Mouse (Mus musculus): ENCODE measurements around the gene Chst12. TPM values are rescaled to one million over a fixed set of nuclear protein-coding genes. Genes with fewer than 3 reads are reported as not detected.

Chst12 gene
- polyA plus RNA-seq, 1 experiment from 2014 or later: 19.9 TPM

DNA sequence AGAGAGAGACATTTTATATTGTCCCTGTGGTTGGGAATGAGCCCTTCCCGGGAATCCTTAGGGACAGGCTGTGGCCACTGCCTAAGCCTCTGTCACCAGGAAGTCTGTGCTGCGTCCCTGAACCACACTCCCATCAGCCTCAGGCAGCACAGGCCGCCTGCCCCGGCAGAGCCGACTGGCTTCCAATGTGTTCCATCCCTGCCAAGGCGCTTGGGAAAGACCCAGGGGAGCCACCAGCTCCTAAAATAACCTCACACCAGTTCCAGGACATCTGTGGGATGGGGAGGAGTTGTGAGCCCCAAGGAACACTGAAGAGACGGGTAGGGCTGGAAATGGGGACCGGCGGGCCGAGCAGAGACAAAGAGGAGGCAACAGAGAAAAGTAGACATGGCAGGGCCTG is 66.3 kb downstream of the Chst12 start:
- ATAC-seq: peak; percentile 36; the same call in 1 of the 2 replicates
- 52% methylated on average over 10 of the region's 10 CpGs for WGBS

DNA sequence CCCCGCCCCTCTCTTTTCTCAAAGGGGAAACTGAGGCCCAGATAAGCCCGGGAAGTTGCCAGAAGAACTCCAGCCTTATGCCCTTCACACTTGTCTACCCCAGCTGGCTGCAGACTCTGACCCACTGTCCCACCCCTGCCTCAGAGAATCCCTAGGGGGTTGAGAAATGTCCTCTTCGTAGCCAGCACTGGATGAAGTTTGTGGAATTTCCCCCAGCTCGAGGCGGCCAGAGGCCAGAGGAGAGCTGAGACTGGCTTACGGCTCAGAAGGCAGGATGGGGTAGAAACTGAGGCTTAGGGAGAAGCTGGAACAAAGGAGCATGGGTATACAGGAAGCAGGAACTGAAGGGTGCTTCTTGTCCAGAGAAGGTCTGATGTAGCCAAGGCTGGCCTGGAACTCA is 67.3 kb downstream of the Chst12 start:
- Histone ChIP-seq H3K4me3 (ENCODE audit: low read depth, low read length) (no peak overlapping the region), H3K36me3 (ENCODE audit: insufficient read depth, low read length) (no peaks in the 10 kb centered on the region), H3K4me2 (replicated peaks; ENCODE audit: low read depth, low read length) (no peak overlapping the region), H3K27ac (ENCODE audit: low read length) (no peak overlapping the region), H3K9ac (replicated peaks; ENCODE audit: low read depth) (no peak overlapping the region), H3K27me3 (replicated peaks; ENCODE audit: insufficient read depth, low read length) (no peaks in the 10 kb centered on the region), H3K4me1 (ENCODE audit: insufficient read depth, low read depth, low read length) (peaks cover 3% of the 10 kb centered on the region; the same call in 1 of the 2 replicates), H3K9me3 (ENCODE audit: low read length) (no peaks in the 10 kb centered on the region)
- 58% methylated on average over 6 of the region's 6 CpGs for WGBS
- TF ChIP-seq EP300 (IDR thresholded peaks at IDR 0.05): no peak
- TF ChIP-seq CTCF (IDR thresholded peaks at IDR 0.05): no peak
- ATAC-seq (peak; percentile 45), DNase-seq (ENCODE audit: low spot score) (no peak)

More for the DNA sequence above, 66.3 kb downstream of the Chst12 start:
- DNase-seq (ENCODE audit: low spot score): no peak
- no peak overlapping the region for H3K4me2 ChIP-seq (replicated peaks; ENCODE audit: low read depth, low read length)
- TF ChIP-seq EP300 (IDR thresholded peaks at IDR 0.05): no peak
- no peak for TF ChIP-seq CTCF (IDR thresholded peaks at IDR 0.05)
- H3K9ac ChIP-seq (replicated peaks; ENCODE audit: low read depth): no peak overlapping the region
- H3K9me3 ChIP-seq (ENCODE audit: low read length): no peaks in the 10 kb centered on the region
- no peaks in the 10 kb centered on the region for H3K27me3 ChIP-seq (replicated peaks; ENCODE audit: insufficient read depth, low read length)
- H3K36me3 ChIP-seq (ENCODE audit: insufficient read depth, low read length): no peaks in the 10 kb centered on the region
- peaks cover 3% of the 10 kb centered on the region; the same call in 1 of the 2 replicates for H3K4me1 ChIP-seq (ENCODE audit: insufficient read depth, low read depth, low read length)
- no peak overlapping the region for H3K4me3 ChIP-seq (ENCODE audit: low read depth, low read length)
- H3K27ac ChIP-seq (ENCODE audit: low read length): no peak overlapping the region

Other genes starting within 250 kb of the Chst12 start
- gene Mad1l1, start 184.0 kb upstream of the Chst12 start, polyA plus RNA-seq (2015; fragmentation: Nextera tagmentation; extraction: Ambion mirVana): 18.4 and 19.0 TPM in 2 replicates
- gene Nudt1, start 183.9 kb upstream of the Chst12 start, polyA plus RNA-seq (2015; fragmentation: Nextera tagmentation; extraction: Ambion mirVana): 17.9 and 19.4 TPM in 2 replicates
- 9.8 and 11.7 TPM in 2 replicates for gene Mrm2, start 173.7 kb upstream of the Chst12 start, polyA plus RNA-seq (2015; fragmentation: Nextera tagmentation; extraction: Ambion mirVana)
- 16.7 and 17.1 TPM in 2 replicates for gene Snx8, start 116.3 kb upstream of the Chst12 start, polyA plus RNA-seq (2015; fragmentation: Nextera tagmentation; extraction: Ambion mirVana)
- gene Eif3b, start 86.2 kb upstream of the Chst12 start, polyA plus RNA-seq (2015; fragmentation: Nextera tagmentation; extraction: Ambion mirVana): 69.8 and 81.5 TPM in 2 replicates
- not detected in 2 replicates for gene Gm4869, start 59.9 kb upstream of the Chst12 start, polyA plus RNA-seq (2015; fragmentation: Nextera tagmentation; extraction: Ambion mirVana)
- gene Grifin, start 59.5 kb downstream of the Chst12 start, polyA plus RNA-seq (2015; fragmentation: Nextera tagmentation; extraction: Ambion mirVana): not detected in 2 replicates
- 23.1 and 25.5 TPM in 2 replicates for gene Lfng, start 101.8 kb downstream of the Chst12 start, polyA plus RNA-seq (2015; fragmentation: Nextera tagmentation; extraction: Ambion mirVana)
- 18.2 and 19.8 TPM in 2 replicates for gene Ttyh3, start 143.5 kb downstream of the Chst12 start, polyA plus RNA-seq (2015; fragmentation: Nextera tagmentation; extraction: Ambion mirVana)
- gene Iqce, start 196.8 kb downstream of the Chst12 start, polyA plus RNA-seq (2015; fragmentation: Nextera tagmentation; extraction: Ambion mirVana): 10.3 and 11.0 TPM in 2 replicates
- gene Brat1, start 199.5 kb downstream of the Chst12 start, polyA plus RNA-seq (2015; fragmentation: Nextera tagmentation; extraction: Ambion mirVana): 15.2 and 16.1 TPM in 2 replicates
- 2.7 and 3.3 TPM in 2 replicates for gene Amz1, start 218.6 kb downstream of the Chst12 start, polyA plus RNA-seq (2015; fragmentation: Nextera tagmentation; extraction: Ambion mirVana)